Mouse (Mus musculus): ENCODE results near the gene Rps6kb1. TPM values are rescaled to one million over a fixed set of nuclear protein-coding genes. Genes with fewer than 3 reads are reported as not detected.

Gene Rps6kb1
- total RNA-seq, 2 experiments from 2014 or later, result 33.3 to 37.8 TPM

GRCm38 (mm10) chr11:86468971-86469370, 75.6 kb downstream of the Rps6kb1 start:
- no peak for DNase-seq

- peak; percentile 16 for DNase-seq
Measured at GRCm38 (mm10) chr11:86468345-86468744, 76.3 kb downstream of the Rps6kb1 start.

- DNase-seq, result peak; percentile 75
Measured at GRCm38 (mm10) chr11:86464275-86464674, 80.3 kb downstream of the Rps6kb1 start.

- no peak for DNase-seq
Measured at GRCm38 (mm10) chr11:86462579-86462978, 82.0 kb downstream of the Rps6kb1 start.

- DNase-seq, result no peak
Measured at GRCm38 (mm10) chr11:86458866-86459265, 85.7 kb downstream of the Rps6kb1 start.

- DNase-seq, result no peak
Measured at GRCm38 (mm10) chr11:86457545-86457944, 87.1 kb downstream of the Rps6kb1 start.

GRCm38 (mm10) chr11:86453991-86454390, 90.6 kb downstream of the Rps6kb1 start:
- no peak for DNase-seq

Small RNA genes within 50 kb of the gene (microRNA-seq; reads per million reads assigned to microRNA genes)
- gene Mir21a, result 19,313 reads per million, percentile 96 among the genes with 10 or more reads in this experiment

Other genes starting within 250 kb of the Rps6kb1 start
- 10 to 100 TPM; 49.4 to 55.0 TPM for gene Med13, start 187.2 kb downstream of the Rps6kb1 start, total RNA-seq (2021)
- gene Rnft1, start 60.1 kb downstream of the Rps6kb1 start, total RNA-seq (2021), result 10 to 100 TPM; 37.2 to 37.7 TPM
- gene Tubd1, start 186 bp upstream of the Rps6kb1 start, total RNA-seq (2021), result 1 to 10 TPM; 7.5 to 8.2 TPM
- 100 to 1,000 TPM in 1 of 2 experiments, 10 to 100 TPM in 1; 95.7 to 104 TPM for gene Vmp1, start 139.0 kb upstream of the Rps6kb1 start, total RNA-seq (2021)
- gene Ptrh2, start 139.2 kb upstream of the Rps6kb1 start, total RNA-seq (2021), result 10 to 100 TPM; 17.7 to 19.0 TPM
- gene Cltc, start 212.8 kb upstream of the Rps6kb1 start, total RNA-seq (2021), result 100 to 1,000 TPM; 204 to 229 TPM